Mouse (Mus musculus): Measurements from ENCODE around the gene Atf2. TPM values are rescaled to one million over a fixed set of nuclear protein-coding genes. Genes with fewer than 3 reads are reported as not detected.

The Atf2 gene
- polyA plus RNA-seq, 1 experiment from 2014 or later: 84.5 TPM

GRCm38 (mm10) chr2:73790332-73790731 lies 102.1 kb downstream of the Atf2 start:
- WGBS: 86% methylated on average over 2 of the region's 2 CpGs
- Histone ChIP-seq H3K9ac (ENCODE audit: low read length) (no peak overlapping the region), H3K36me3 (ENCODE audit: control insufficient read depth, insufficient read depth, low read length) (no peaks in the 10 kb centered on the region), H3K4me2 (ENCODE audit: low read depth) (no peak overlapping the region), H3K4me1 (ENCODE audit: control insufficient read depth, insufficient read depth, low read length) (no peaks in the 10 kb centered on the region), H3K27ac (ENCODE audit: low read depth, low read length) (no peak overlapping the region), H3K4me3 (ENCODE audit: low read depth, low read length) (no peak overlapping the region), H3K9me3 (ENCODE audit: control insufficient read depth, low read length) (no peaks in the 10 kb centered on the region), H3K27me3 (ENCODE audit: control insufficient read depth, insufficient read depth, low read length) (no peaks in the 10 kb centered on the region)
- no peak for ATAC-seq (ENCODE audit: insufficient read depth, low FRiP score, low TSS enrichment)
- no peak for DNase-seq (ENCODE audit: low spot score)

- no peak overlapping the region for H3K27ac ChIP-seq (ENCODE audit: low read depth, low read length)
Measured at GRCm38 (mm10) chr2:73788395-73788794, 104.0 kb downstream of the Atf2 start.

DNA sequence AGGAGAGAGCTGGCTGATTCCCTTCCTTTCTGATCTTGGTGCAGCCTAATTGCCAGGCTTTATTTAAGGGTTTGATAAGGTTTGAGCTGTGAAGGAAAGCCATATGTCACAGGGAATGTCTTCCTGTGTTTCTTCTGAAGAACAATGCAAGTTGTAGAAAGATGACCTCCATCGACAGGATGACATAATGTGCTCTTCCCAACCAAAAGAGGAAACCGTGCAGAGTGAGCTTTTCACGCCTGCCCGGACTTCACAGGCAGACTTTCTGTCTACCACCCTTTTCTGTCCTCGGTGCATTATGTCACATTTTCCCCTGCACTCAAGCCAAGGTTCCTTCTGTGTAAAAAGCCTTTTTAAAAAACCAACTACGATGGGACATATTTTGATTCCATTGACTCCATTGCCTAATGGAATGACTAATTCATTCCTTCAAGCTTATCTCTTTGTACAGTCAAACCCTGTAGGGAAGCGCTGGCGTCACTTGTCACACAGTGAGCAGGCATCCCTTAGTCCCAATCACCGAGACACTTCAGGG lies 110.0 kb downstream of the Atf2 start:
- ATAC-seq (ENCODE audit: insufficient read depth, low FRiP score, low TSS enrichment) (no peak), DNase-seq (ENCODE audit: low spot score) (no peak)
- no peak overlapping the region for H3K4me3 ChIP-seq (ENCODE audit: low read depth, low read length)
- no peaks in the 10 kb centered on the region for H3K36me3 ChIP-seq (ENCODE audit: control insufficient read depth, insufficient read depth, low read length)
- H3K9ac ChIP-seq (ENCODE audit: low read length): no peak overlapping the region
- H3K9me3 ChIP-seq (ENCODE audit: control insufficient read depth, low read length): no peaks in the 10 kb centered on the region
- no peak overlapping the region for H3K4me2 ChIP-seq (ENCODE audit: low read depth)
- no peak overlapping the region for H3K27ac ChIP-seq (ENCODE audit: low read depth, low read length)
- no peaks in the 10 kb centered on the region for H3K4me1 ChIP-seq (ENCODE audit: control insufficient read depth, insufficient read depth, low read length)
- WGBS: 61% methylated on average over 9 of the region's 9 CpGs
- H3K27me3 ChIP-seq (ENCODE audit: control insufficient read depth, insufficient read depth, low read length): no peaks in the 10 kb centered on the region

More at GRCm38 (mm10) chr2:73788395-73788794, 104.0 kb downstream of the Atf2 start:
- H3K4me2 ChIP-seq (ENCODE audit: low read depth): no peak overlapping the region
- no peaks in the 10 kb centered on the region for H3K36me3 ChIP-seq (ENCODE audit: control insufficient read depth, insufficient read depth, low read length)
- H3K9me3 ChIP-seq (ENCODE audit: control insufficient read depth, low read length): no peaks in the 10 kb centered on the region
- H3K4me3 ChIP-seq (ENCODE audit: low read depth, low read length): no peak overlapping the region
- DNase-seq (ENCODE audit: low spot score) (no peak), ATAC-seq (ENCODE audit: insufficient read depth, low FRiP score, low TSS enrichment) (no peak)
- H3K27me3 ChIP-seq (ENCODE audit: control insufficient read depth, insufficient read depth, low read length): no peaks in the 10 kb centered on the region
- no peaks in the 10 kb centered on the region for H3K4me1 ChIP-seq (ENCODE audit: control insufficient read depth, insufficient read depth, low read length)
- H3K9ac ChIP-seq (ENCODE audit: low read length): no peak overlapping the region
- WGBS: 82% methylated on average over 6 of the region's 6 CpGs

- no peak overlapping the region for H3K27ac ChIP-seq (ENCODE audit: low read depth, low read length)
- DNase-seq (ENCODE audit: low spot score) (no peak), ATAC-seq (ENCODE audit: insufficient read depth, low FRiP score, low TSS enrichment) (no peak)
- no peak overlapping the region for H3K4me3 ChIP-seq (ENCODE audit: low read depth, low read length)
- no peaks in the 10 kb centered on the region for H3K27me3 ChIP-seq (ENCODE audit: control insufficient read depth, insufficient read depth, low read length)
- no peak overlapping the region for H3K9ac ChIP-seq (ENCODE audit: low read length)
- no peak overlapping the region for H3K4me2 ChIP-seq (ENCODE audit: low read depth)
- no peaks in the 10 kb centered on the region for H3K36me3 ChIP-seq (ENCODE audit: control insufficient read depth, insufficient read depth, low read length)
- H3K4me1 ChIP-seq (ENCODE audit: control insufficient read depth, insufficient read depth, low read length): no peaks in the 10 kb centered on the region
- WGBS: 90% methylated on average over 14 of the region's 14 CpGs
- no peaks in the 10 kb centered on the region for H3K9me3 ChIP-seq (ENCODE audit: control insufficient read depth, low read length)
Measured at GRCm38 (mm10) chr2:73780321-73781010, 112.0 kb downstream of the Atf2 start.

DNA sequence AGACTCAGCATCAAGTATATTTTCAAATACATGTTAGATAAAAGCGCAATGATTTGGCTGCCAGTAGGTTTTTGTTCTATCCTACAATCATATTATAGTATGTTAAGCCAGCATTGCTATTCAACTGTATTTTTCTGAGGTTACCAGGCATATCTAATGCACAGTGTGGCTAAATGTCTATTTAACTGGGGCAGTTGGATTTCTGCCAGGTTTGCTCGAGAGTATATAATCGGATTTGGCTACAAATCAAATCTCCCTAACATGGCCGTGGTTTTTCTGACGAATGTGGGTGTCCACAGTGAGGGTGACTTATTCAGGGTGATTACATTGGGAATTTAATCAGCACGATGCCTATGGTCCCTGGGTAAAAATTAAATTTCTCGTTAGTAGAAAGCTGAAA lies 112.6 kb downstream of the Atf2 start:
- Histone ChIP-seq H3K4me3 (ENCODE audit: low read depth, low read length) (no peak overlapping the region), H3K9ac (ENCODE audit: low read length) (no peak overlapping the region), H3K4me2 (ENCODE audit: low read depth) (no peak overlapping the region), H3K27ac (ENCODE audit: low read depth, low read length) (no peak overlapping the region), H3K36me3 (ENCODE audit: control insufficient read depth, insufficient read depth, low read length) (no peaks in the 10 kb centered on the region), H3K9me3 (ENCODE audit: control insufficient read depth, low read length) (no peaks in the 10 kb centered on the region), H3K4me1 (ENCODE audit: control insufficient read depth, insufficient read depth, low read length) (no peaks in the 10 kb centered on the region), H3K27me3 (ENCODE audit: control insufficient read depth, insufficient read depth, low read length) (no peaks in the 10 kb centered on the region)
- WGBS: 80% methylated on average over 7 of the region's 7 CpGs
- ATAC-seq (ENCODE audit: insufficient read depth, low FRiP score, low TSS enrichment): no peak
- no peak for DNase-seq (ENCODE audit: low spot score)

- Histone ChIP-seq H3K4me3 (ENCODE audit: low read depth, low read length) (no peak overlapping the region), H3K4me2 (ENCODE audit: low read depth) (no peak overlapping the region), H3K36me3 (ENCODE audit: control insufficient read depth, insufficient read depth, low read length) (no peaks in the 10 kb centered on the region), H3K27me3 (ENCODE audit: control insufficient read depth, insufficient read depth, low read length) (no peaks in the 10 kb centered on the region), H3K27ac (ENCODE audit: low read depth, low read length) (no peak overlapping the region), H3K9me3 (ENCODE audit: control insufficient read depth, low read length) (no peaks in the 10 kb centered on the region), H3K4me1 (ENCODE audit: control insufficient read depth, insufficient read depth, low read length) (no peaks in the 10 kb centered on the region), H3K9ac (ENCODE audit: low read length) (no peak overlapping the region)
- ATAC-seq (ENCODE audit: insufficient read depth, low FRiP score, low TSS enrichment) (no peak), DNase-seq (ENCODE audit: low spot score) (no peak)
- WGBS: 78% methylated on average over 4 of the region's 4 CpGs
Measured at GRCm38 (mm10) chr2:73779016-73779595, 113.3 kb downstream of the Atf2 start.

- Histone ChIP-seq H3K4me1 (ENCODE audit: control insufficient read depth, insufficient read depth, low read length) (peaks cover 9% of the 10 kb centered on the region), H3K36me3 (ENCODE audit: control insufficient read depth, insufficient read depth, low read length) (no peaks in the 10 kb centered on the region), H3K9me3 (ENCODE audit: control insufficient read depth, low read length) (no peaks in the 10 kb centered on the region), H3K9ac (ENCODE audit: low read length) (no peak overlapping the region), H3K4me2 (ENCODE audit: low read depth) (no peak overlapping the region), H3K27ac (ENCODE audit: low read depth, low read length) (no peak overlapping the region), H3K27me3 (ENCODE audit: control insufficient read depth, insufficient read depth, low read length) (no peaks in the 10 kb centered on the region), H3K4me3 (ENCODE audit: low read depth, low read length) (no peak overlapping the region)
- no peak for DNase-seq (ENCODE audit: low spot score)
- no peak for ATAC-seq (ENCODE audit: insufficient read depth, low FRiP score, low TSS enrichment)
- 39% methylated on average over 4 of the region's 4 CpGs for WGBS
Measured at GRCm38 (mm10) chr2:73776936-73777335, 115.5 kb downstream of the Atf2 start.

GRCm38 (mm10) chr2:73775683-73776310 lies 116.6 kb downstream of the Atf2 start:
- ATAC-seq (ENCODE audit: insufficient read depth, low FRiP score, low TSS enrichment): no peak
- WGBS: under 1% methylated on average over 22 of the region's 22 CpGs

More at GRCm38 (mm10) chr2:73775683-73776310, 116.6 kb downstream of the Atf2 start:
- Histone ChIP-seq H3K27ac (ENCODE audit: low read depth, low read length) (peak overlapping the region; percentile 91), H3K4me3 (ENCODE audit: low read depth, low read length) (peak overlapping the region; percentile 78), H3K4me1 (ENCODE audit: control insufficient read depth, insufficient read depth, low read length) (peaks cover 9% of the 10 kb centered on the region), H3K9me3 (ENCODE audit: control insufficient read depth, low read length) (no peaks in the 10 kb centered on the region), H3K9ac (ENCODE audit: low read length) (peak overlapping the region; percentile 91), H3K27me3 (ENCODE audit: control insufficient read depth, insufficient read depth, low read length) (no peaks in the 10 kb centered on the region), H3K4me2 (ENCODE audit: low read depth) (peak overlapping the region; percentile 56), H3K36me3 (ENCODE audit: control insufficient read depth, insufficient read depth, low read length) (no peaks in the 10 kb centered on the region)
- DNase-seq (ENCODE audit: low spot score): no peak
